Comparison of ENCODE assay signal across 8 mouse cellular contexts in the genomic region with DNA sequence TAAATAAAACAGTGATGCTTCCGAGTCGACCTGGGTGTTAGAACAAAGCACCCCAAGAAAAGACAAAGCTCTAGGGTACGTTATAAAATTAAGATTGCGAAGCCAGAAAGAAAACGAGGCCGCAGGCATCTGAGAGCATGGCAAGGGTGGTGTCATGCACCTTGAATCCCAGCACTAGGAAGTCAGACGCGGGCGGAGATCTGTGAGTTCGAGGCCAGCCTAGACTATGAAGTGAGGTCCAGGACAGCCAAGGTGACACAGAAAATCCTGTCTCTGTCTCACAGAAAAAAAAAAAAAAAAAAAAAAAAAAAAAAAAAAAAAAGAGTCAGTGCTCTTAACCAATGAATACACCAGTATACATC. TPM values are rescaled to one million over a fixed set of nuclear protein-coding genes. Genes with fewer than 3 reads are reported as not detected.
DNase-seq lines count a peak whose midpoint lies in the region; ATAC-seq and TF ChIP-seq lines count a peak whose summit lies in the region.

No protein-coding gene starts in this region.

- peak; percentile 37 for DNase-seq in adrenal gland, postnatal 25 days
- no peak for DNase-seq in adrenal gland, postnatal 4 days (ENCODE audit: low spot score in 2 of 2)
- DNase-seq in lung, embryonic 14.5 days: no peak
- no peak for DNase-seq in lung, postnatal 25 days (ENCODE audit: low spot score)
- DNase-seq in limb, embryonic 11.5 days (ENCODE audit: low spot score): no peak
- DNase-seq in midbrain, postnatal 0 days (ENCODE audit: low spot score): no peak
- DNase-seq in left cerebral cortex, postnatal 25 days (ENCODE audit: low spot score in 2 of 2): no peak

- 7% methylated on average over 10 of the region's 10 CpGs for WGBS in lung, embryonic 14.5 days
- 9% methylated on average over 10 of the region's 10 CpGs for WGBS in forebrain, embryonic 12.5 days
- WGBS in limb, embryonic 11.5 days: 16% methylated on average over 10 of the region's 10 CpGs
- 10% methylated on average over 10 of the region's 10 CpGs for WGBS in midbrain, postnatal 0 days

- no peak for TF ChIP-seq CTCF in lung, embryonic 14.5 days (IDR thresholded peaks at IDR 0.05; ENCODE audit: low read depth)
- TF ChIP-seq CTCF in midbrain, postnatal 0 days (IDR thresholded peaks at IDR 0.05): no peak

- H3K4me3 ChIP-seq in lung, embryonic 14.5 days (ENCODE audit: low read depth, low read length): peak overlapping the region; percentile 89
- H3K4me3 ChIP-seq in forebrain, embryonic 12.5 days (replicated peaks): peak overlapping the region; percentile 99
- peak overlapping the region; percentile 92 for H3K4me3 ChIP-seq in limb, embryonic 11.5 days (ENCODE audit: low read depth, low read length)
- H3K4me3 ChIP-seq in midbrain, postnatal 0 days (ENCODE audit: low read depth, low read length): peak overlapping the region; percentile 41

- ATAC-seq in lung, embryonic 14.5 days (ENCODE audit: insufficient read depth): peak; percentile 15; the same call in 1 of the 2 replicates
- peak; percentile 36; the same call in 1 of the 2 replicates for ATAC-seq in forebrain, embryonic 12.5 days (ENCODE audit: low FRiP score)
- no peak; the same call in 1 of the 2 replicates for ATAC-seq in limb, embryonic 11.5 days (ENCODE audit: insufficient number of reproducible peaks, low FRiP score, low TSS enrichment, low read depth)
- no peak for ATAC-seq in midbrain, postnatal 0 days (ENCODE audit: low FRiP score)

- no peaks in the 10 kb centered on the region for H3K9me3 ChIP-seq in lung, embryonic 14.5 days (ENCODE audit: low read depth, low read length)
- H3K9me3 ChIP-seq in forebrain, embryonic 12.5 days: no peaks in the 10 kb centered on the region
- H3K9me3 ChIP-seq in limb, embryonic 11.5 days (ENCODE audit: control insufficient read depth, low read length): no peaks in the 10 kb centered on the region
- no peaks in the 10 kb centered on the region for H3K9me3 ChIP-seq in midbrain, postnatal 0 days (ENCODE audit: low read length)

- intact Hi-C loops in left cerebral cortex, postnatal 25 days (cut with DNase I): loop anchor here (5.0 kb wide), 1 partner anchor 666 kb away; a partner anchor contains a TSS

- H3K36me3 ChIP-seq in lung, embryonic 14.5 days (ENCODE audit: insufficient read depth): peaks cover 6% of the 10 kb centered on the region; the same call in 1 of the 2 replicates
- peaks cover 11% of the 10 kb centered on the region; the same call in 1 of the 2 replicates for H3K36me3 ChIP-seq in forebrain, embryonic 12.5 days (replicated peaks)
- H3K36me3 ChIP-seq in limb, embryonic 11.5 days (ENCODE audit: control insufficient read depth, insufficient read depth, low read length): no peaks in the 10 kb centered on the region; the same call in 1 of the 2 replicates
- no peaks in the 10 kb centered on the region for H3K36me3 ChIP-seq in midbrain, postnatal 0 days (ENCODE audit: insufficient read depth, low read length)

- H3K4me2 ChIP-seq in lung, embryonic 14.5 days: peak overlapping the region; percentile 58
- H3K4me2 ChIP-seq in forebrain, embryonic 12.5 days: peak overlapping the region; percentile 47
- H3K4me2 ChIP-seq in limb, embryonic 11.5 days (ENCODE audit: low read depth, severe bottlenecking): peak overlapping the region; percentile 40
- H3K4me2 ChIP-seq in midbrain, postnatal 0 days (ENCODE audit: low read depth, low read length, poor library complexity, severe bottlenecking): peak overlapping the region; percentile 48

- H3K9ac ChIP-seq in lung, embryonic 14.5 days: peak overlapping the region; percentile 38
- H3K9ac ChIP-seq in forebrain, embryonic 12.5 days: peak overlapping the region; percentile 49
- H3K9ac ChIP-seq in limb, embryonic 11.5 days (ENCODE audit: low read length): peak overlapping the region; percentile 27; the same call in 1 of the 2 replicates
- H3K9ac ChIP-seq in midbrain, postnatal 0 days (replicated peaks; ENCODE audit: low read length, poor library complexity, severe bottlenecking): peak overlapping the region; percentile 50; the same call in 1 of the 2 replicates

- peaks cover 6% of the 10 kb centered on the region for H3K4me1 ChIP-seq in lung, embryonic 14.5 days (ENCODE audit: insufficient read depth)
- H3K4me1 ChIP-seq in forebrain, embryonic 12.5 days: peaks cover 21% of the 10 kb centered on the region
- peaks cover 9% of the 10 kb centered on the region for H3K4me1 ChIP-seq in limb, embryonic 11.5 days (ENCODE audit: control insufficient read depth, insufficient read depth, low read length)
- H3K4me1 ChIP-seq in midbrain, postnatal 0 days (ENCODE audit: insufficient read depth, low read length): peaks cover 13% of the 10 kb centered on the region

- H3K27me3 ChIP-seq in lung, embryonic 14.5 days (ENCODE audit: insufficient read depth, low read length): no peaks in the 10 kb centered on the region
- H3K27me3 ChIP-seq in forebrain, embryonic 12.5 days: no peaks in the 10 kb centered on the region
- H3K27me3 ChIP-seq in limb, embryonic 11.5 days (ENCODE audit: control insufficient read depth, insufficient read depth, low read length): no peaks in the 10 kb centered on the region
- H3K27me3 ChIP-seq in midbrain, postnatal 0 days (ENCODE audit: insufficient read depth, low read length): no peaks in the 10 kb centered on the region

- H3K27ac ChIP-seq in lung, embryonic 14.5 days (ENCODE audit: low read depth): 0 out of 2 replicates have a peak overlapping the region, but pooled peaks have one; percentile 19
- H3K27ac ChIP-seq in forebrain, embryonic 12.5 days: no peak overlapping the region
- H3K27ac ChIP-seq in limb, embryonic 11.5 days (replicated peaks; ENCODE audit: low read depth, low read length): no peak overlapping the region
- no peak overlapping the region for H3K27ac ChIP-seq in midbrain, postnatal 0 days (ENCODE audit: low read depth, low read length)

RNA-seq across cellular contexts. Expression of a gene that starts 0.6 kb away (rescaled TPM):
- total RNA-seq in adrenal gland, postnatal 25 days (2021): 55.3 and 56.1 TPM in 2 replicates
- 10 to 100 TPM; 67.0 to 74.2 TPM for total RNA-seq in adrenal gland, postnatal 4 days (2021)
- polyA plus RNA-seq in lung, embryonic 14.5 days (2014; fragmentation: Nextera tagmentation; extraction: Ambion mirVana): 13.4 and 14.2 TPM in 2 replicates
- polyA plus RNA-seq in forebrain, embryonic 12.5 days (2016; fragmentation: Nextera tagmentation; extraction: Ambion mirVana): 15.8 and 15.9 TPM in 2 replicates
- 24.1 and 24.4 TPM in 2 replicates for polyA plus RNA-seq in limb, embryonic 11.5 days (2014; fragmentation: Nextera tagmentation; extraction: Ambion mirVana)
- 92.6 and 94.8 TPM in 2 replicates for total RNA-seq in midbrain, postnatal 0 days (2014; rRNA removed)
- 21.1 and 24.3 TPM in 2 replicates for polyA plus RNA-seq in midbrain, postnatal 0 days (2015; fragmentation: Nextera tagmentation; extraction: Ambion mirVana)
- 10 to 100 TPM; 63.3 to 67.0 TPM for total RNA-seq in left cerebral cortex, postnatal 25 days (2021)

RNA-seq across cellular contexts. Expression of a gene that starts 20.1 kb away (rescaled TPM):
- 173 and 198 TPM in 2 replicates for total RNA-seq in adrenal gland, postnatal 25 days (2021)
- 100 to 1,000 TPM; 205 to 213 TPM for total RNA-seq in adrenal gland, postnatal 4 days (2021)
- polyA plus RNA-seq in lung, embryonic 14.5 days (2014; fragmentation: Nextera tagmentation; extraction: Ambion mirVana): 287 and 288 TPM in 2 replicates
- polyA plus RNA-seq in forebrain, embryonic 12.5 days (2016; fragmentation: Nextera tagmentation; extraction: Ambion mirVana): 251 and 295 TPM in 2 replicates
- 305 and 311 TPM in 2 replicates for polyA plus RNA-seq in limb, embryonic 11.5 days (2014; fragmentation: Nextera tagmentation; extraction: Ambion mirVana)
- total RNA-seq in midbrain, postnatal 0 days (2014; rRNA removed): 86.5 and 89.7 TPM in 2 replicates
- polyA plus RNA-seq in midbrain, postnatal 0 days (2015; fragmentation: Nextera tagmentation; extraction: Ambion mirVana): 135 and 139 TPM in 2 replicates
- total RNA-seq in left cerebral cortex, postnatal 25 days (2021): 100 to 1,000 TPM; 138 to 146 TPM

RNA-seq across cellular contexts. Expression of a gene that starts 33.3 kb away (rescaled TPM):
- total RNA-seq in adrenal gland, postnatal 25 days (2021): 113 and 156 TPM in 2 replicates
- total RNA-seq in adrenal gland, postnatal 4 days (2021): 100 to 1,000 TPM; 135 to 138 TPM
- polyA plus RNA-seq in lung, embryonic 14.5 days (2014; fragmentation: Nextera tagmentation; extraction: Ambion mirVana): 64.8 and 65.5 TPM in 2 replicates
- polyA plus RNA-seq in forebrain, embryonic 12.5 days (2016; fragmentation: Nextera tagmentation; extraction: Ambion mirVana): 75.8 and 86.1 TPM in 2 replicates
- 76.2 and 76.8 TPM in 2 replicates for polyA plus RNA-seq in limb, embryonic 11.5 days (2014; fragmentation: Nextera tagmentation; extraction: Ambion mirVana)
- total RNA-seq in midbrain, postnatal 0 days (2014; rRNA removed): 41.3 and 41.7 TPM in 2 replicates
- polyA plus RNA-seq in midbrain, postnatal 0 days (2015; fragmentation: Nextera tagmentation; extraction: Ambion mirVana): 37.2 and 39.7 TPM in 2 replicates
- total RNA-seq in left cerebral cortex, postnatal 25 days (2021): 10 to 100 TPM; 51.4 to 57.7 TPM

RNA-seq across cellular contexts. Expression of a gene that starts 39.4 kb away (rescaled TPM):
- 0.15 TPM in 1 of 2 replicates, not detected in the other for total RNA-seq in adrenal gland, postnatal 25 days (2021)
- total RNA-seq in adrenal gland, postnatal 4 days (2021): under 1 TPM; 0.25 to 0.51 TPM
- 0.09 TPM in 2 replicates for polyA plus RNA-seq in lung, embryonic 14.5 days (2014; fragmentation: Nextera tagmentation; extraction: Ambion mirVana)
- not detected in 2 replicates for polyA plus RNA-seq in forebrain, embryonic 12.5 days (2016; fragmentation: Nextera tagmentation; extraction: Ambion mirVana)
- polyA plus RNA-seq in limb, embryonic 11.5 days (2014; fragmentation: Nextera tagmentation; extraction: Ambion mirVana): not detected in 2 replicates
- not detected in 2 replicates for total RNA-seq in midbrain, postnatal 0 days (2014; rRNA removed)
- polyA plus RNA-seq in midbrain, postnatal 0 days (2015; fragmentation: Nextera tagmentation; extraction: Ambion mirVana): not detected in 2 replicates
- total RNA-seq in left cerebral cortex, postnatal 25 days (2021): not detected

RNA-seq across cellular contexts. Expression of a gene that starts 44.1 kb away (rescaled TPM):
- total RNA-seq in adrenal gland, postnatal 25 days (2021): 22.7 and 22.8 TPM in 2 replicates
- 10 to 100 TPM; 31.0 to 33.5 TPM for total RNA-seq in adrenal gland, postnatal 4 days (2021)
- 44.0 and 50.5 TPM in 2 replicates for polyA plus RNA-seq in lung, embryonic 14.5 days (2014; fragmentation: Nextera tagmentation; extraction: Ambion mirVana)
- polyA plus RNA-seq in forebrain, embryonic 12.5 days (2016; fragmentation: Nextera tagmentation; extraction: Ambion mirVana): 80.5 and 88.2 TPM in 2 replicates
- 51.7 and 67.0 TPM in 2 replicates for polyA plus RNA-seq in limb, embryonic 11.5 days (2014; fragmentation: Nextera tagmentation; extraction: Ambion mirVana)
- total RNA-seq in midbrain, postnatal 0 days (2014; rRNA removed): 20.5 and 21.0 TPM in 2 replicates
- 13.6 and 14.7 TPM in 2 replicates for polyA plus RNA-seq in midbrain, postnatal 0 days (2015; fragmentation: Nextera tagmentation; extraction: Ambion mirVana)
- total RNA-seq in left cerebral cortex, postnatal 25 days (2021): 10 to 100 TPM; 12.8 to 16.0 TPM

Comparison
In these comparisons a context has a peak if more than half of its experiments do, and no peak if none do; other contexts are left out.
1. ATAC-seq: peak in lung, embryonic 14.5 days (single experiment) and forebrain, embryonic 12.5 days (single experiment); none in limb, embryonic 11.5 days (single experiment) and midbrain, postnatal 0 days (single experiment).
2. H3K4me3 ChIP-seq: peak in every context shown above with its lines; median percentile 99 in forebrain, embryonic 12.5 days; 92 in limb, embryonic 11.5 days; 89 in lung, embryonic 14.5 days; 41 in midbrain, postnatal 0 days.
3. Peak in every context shown above with its lines, with median percentiles within 50 percentile points of each other: H3K4me2 ChIP-seq and H3K9ac ChIP-seq.